Mouse (Mus musculus): ENCODE measurements around the gene Clcc1. TPM values are rescaled to one million over a fixed set of nuclear protein-coding genes. Genes with fewer than 3 reads are reported as not detected.

Clcc1 gene
- polyA plus RNA-seq, 1 experiment from 2014 or later = 58.1 TPM

- Histone ChIP-seq H3K27ac (no peak overlapping the region), H3K4me3 (no peak overlapping the region), H3K9me3 (peaks cover 9% of the 10 kb centered on the region), H3K36me3 (peaks cover 45% of the 10 kb centered on the region), H3K4me1 (replicated peaks) (peaks cover 16% of the 10 kb centered on the region), H3K27me3 (ENCODE audit: insufficient read depth, poor library complexity, severe bottlenecking) (no peaks in the 10 kb centered on the region)
- WGBS = 94% methylated on average over 4 of the region's 4 CpGs
- no peak for DNase-seq (ENCODE audit: low spot score)
Measured at GRCm38 (mm10) chr3:108714837-108715236, 61.1 kb downstream of the Clcc1 start.

DNA sequence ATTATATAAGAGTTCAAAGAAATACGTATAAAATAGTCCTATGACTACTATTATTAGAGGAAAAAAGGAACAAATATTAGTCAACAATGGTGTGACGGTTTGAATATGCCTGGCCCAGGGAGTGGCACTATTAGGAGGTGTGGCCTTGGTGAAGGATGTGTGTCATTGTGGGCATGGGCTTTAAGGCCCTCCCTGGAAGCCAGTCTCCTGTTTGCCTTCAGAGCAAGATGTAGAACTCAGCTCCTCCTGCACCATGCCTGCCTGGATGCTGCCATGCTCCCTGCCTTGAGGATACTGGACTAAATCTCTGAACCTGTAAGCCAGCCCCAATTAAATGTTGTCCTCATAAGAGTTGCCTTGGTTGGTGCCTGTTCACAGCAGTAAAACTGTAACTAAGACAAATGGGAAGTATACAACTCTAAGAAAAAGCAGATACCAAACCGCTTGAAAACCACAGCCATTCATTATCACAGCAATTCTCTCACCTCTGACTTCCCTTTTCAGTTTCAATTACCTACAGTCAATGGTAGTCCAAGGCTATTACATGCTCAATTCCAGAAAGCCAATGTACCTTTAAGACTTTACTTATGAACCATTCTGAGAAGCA, 64.3 kb downstream of the Clcc1 start:
- Histone ChIP-seq H3K27me3 (ENCODE audit: insufficient read depth, poor library complexity, severe bottlenecking) (no peaks in the 10 kb centered on the region), H3K27ac (no peak overlapping the region), H3K4me1 (replicated peaks) (peaks cover 31% of the 10 kb centered on the region), H3K4me3 (no peak overlapping the region), H3K36me3 (peaks cover 36% of the 10 kb centered on the region), H3K9me3 (peaks cover 9% of the 10 kb centered on the region)
- DNase-seq (ENCODE audit: low spot score) = no peak
- WGBS = 86% methylated on average over 3 of the region's 3 CpGs

GRCm38 (mm10) chr3:108719357-108719756, 65.6 kb downstream of the Clcc1 start:
- Histone ChIP-seq H3K36me3 (peaks cover 31% of the 10 kb centered on the region), H3K27ac (no peak overlapping the region), H3K4me3 (no peak overlapping the region), H3K9me3 (peaks cover 4% of the 10 kb centered on the region), H3K27me3 (ENCODE audit: insufficient read depth, poor library complexity, severe bottlenecking) (no peaks in the 10 kb centered on the region), H3K4me1 (replicated peaks) (peaks cover 29% of the 10 kb centered on the region)
- WGBS = 91% methylated on average over 2 of the region's 2 CpGs
- no peak for DNase-seq (ENCODE audit: low spot score)

DNA sequence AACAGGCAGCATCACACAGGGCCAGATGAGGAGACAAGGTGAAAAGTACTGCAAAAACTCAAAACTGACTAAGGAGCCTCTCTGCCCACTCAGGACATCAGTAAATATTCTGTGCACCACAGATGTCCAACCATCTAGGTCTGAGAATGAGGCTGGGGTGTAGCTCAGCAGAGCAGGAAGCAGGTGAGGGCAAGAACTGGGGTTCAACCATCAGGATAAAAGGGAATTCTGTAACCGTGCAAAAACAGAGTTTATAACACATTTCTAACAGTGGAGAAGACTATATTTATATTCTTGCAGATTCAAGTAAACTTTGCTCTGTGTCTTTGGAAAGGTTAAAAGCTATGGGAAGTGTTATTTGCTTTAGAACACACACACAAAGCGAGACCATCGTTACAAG, 66.0 kb downstream of the Clcc1 start:
- Histone ChIP-seq H3K4me3 (peak overlapping the region; percentile 87; the same call in 1 of the 2 replicates), H3K27me3 (ENCODE audit: insufficient read depth, poor library complexity, severe bottlenecking) (no peaks in the 10 kb centered on the region), H3K4me1 (replicated peaks) (peaks cover 29% of the 10 kb centered on the region), H3K36me3 (peaks cover 29% of the 10 kb centered on the region), H3K27ac (no peak overlapping the region), H3K9me3 (0 out of 2 replicates have a peak, but pooled peaks cover 1% of the 10 kb centered on the region)
- no peak for DNase-seq (ENCODE audit: low spot score)
- WGBS = 89% methylated on average over 3 of the region's 3 CpGs

DNA sequence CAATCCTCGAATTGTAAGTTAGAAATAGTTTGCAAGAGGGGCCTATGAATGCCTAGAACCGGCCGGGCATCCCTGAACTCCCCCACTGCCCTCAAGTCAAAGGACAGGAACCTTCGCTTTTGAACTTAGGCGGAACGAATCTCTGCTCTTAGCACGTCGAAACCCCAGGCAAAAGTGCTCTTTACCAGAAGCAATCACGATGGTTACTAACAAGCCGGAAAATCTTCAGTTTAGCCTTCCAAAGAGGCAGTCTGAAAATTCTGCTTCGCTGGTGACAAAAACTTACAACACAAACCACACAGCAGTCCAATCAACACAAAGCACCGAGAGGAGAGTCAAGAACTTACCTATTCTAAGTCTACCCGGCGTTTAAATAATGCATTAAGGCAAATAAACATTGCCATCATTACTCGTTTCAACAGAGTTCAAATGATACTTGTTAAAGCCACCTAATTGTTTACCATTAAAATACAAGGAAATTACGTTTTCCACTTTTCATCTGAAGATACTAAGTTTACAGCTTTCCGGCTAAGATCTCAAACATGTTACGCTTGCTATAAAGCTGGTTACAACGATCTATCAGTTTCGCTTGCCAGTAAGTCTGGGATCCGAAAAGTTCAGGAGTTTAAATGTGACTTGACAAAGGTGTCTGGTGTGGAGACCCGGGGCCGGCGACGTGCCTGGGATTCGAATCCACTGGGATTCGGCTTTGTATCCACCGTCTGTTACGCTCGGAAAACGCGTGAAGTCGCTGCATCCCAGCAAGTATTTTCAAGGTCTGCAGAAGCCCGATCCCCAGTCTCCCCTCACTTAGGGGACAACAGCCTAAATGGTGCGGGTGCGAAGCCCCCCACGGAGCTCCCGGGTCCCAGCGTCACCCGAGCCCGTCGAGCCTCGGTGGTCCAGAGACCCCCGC, 67.6 kb downstream of the Clcc1 start:
- peaks cover 35% of the 10 kb centered on the region for H3K4me1 ChIP-seq (replicated peaks)
- H3K27ac ChIP-seq = peak overlapping the region; percentile 98
- H3K36me3 ChIP-seq = peaks cover 13% of the 10 kb centered on the region
- H3K27me3 ChIP-seq (ENCODE audit: insufficient read depth, poor library complexity, severe bottlenecking) = no peaks in the 10 kb centered on the region
- WGBS = under 1% methylated on average over 44 of the region's 44 CpGs
- H3K4me3 ChIP-seq = peak overlapping the region; percentile 87
- peaks cover 6% of the 10 kb centered on the region; the same call in 1 of the 2 replicates for H3K9me3 ChIP-seq
- DNase-seq (ENCODE audit: low spot score) = peak; percentile 52

DNA sequence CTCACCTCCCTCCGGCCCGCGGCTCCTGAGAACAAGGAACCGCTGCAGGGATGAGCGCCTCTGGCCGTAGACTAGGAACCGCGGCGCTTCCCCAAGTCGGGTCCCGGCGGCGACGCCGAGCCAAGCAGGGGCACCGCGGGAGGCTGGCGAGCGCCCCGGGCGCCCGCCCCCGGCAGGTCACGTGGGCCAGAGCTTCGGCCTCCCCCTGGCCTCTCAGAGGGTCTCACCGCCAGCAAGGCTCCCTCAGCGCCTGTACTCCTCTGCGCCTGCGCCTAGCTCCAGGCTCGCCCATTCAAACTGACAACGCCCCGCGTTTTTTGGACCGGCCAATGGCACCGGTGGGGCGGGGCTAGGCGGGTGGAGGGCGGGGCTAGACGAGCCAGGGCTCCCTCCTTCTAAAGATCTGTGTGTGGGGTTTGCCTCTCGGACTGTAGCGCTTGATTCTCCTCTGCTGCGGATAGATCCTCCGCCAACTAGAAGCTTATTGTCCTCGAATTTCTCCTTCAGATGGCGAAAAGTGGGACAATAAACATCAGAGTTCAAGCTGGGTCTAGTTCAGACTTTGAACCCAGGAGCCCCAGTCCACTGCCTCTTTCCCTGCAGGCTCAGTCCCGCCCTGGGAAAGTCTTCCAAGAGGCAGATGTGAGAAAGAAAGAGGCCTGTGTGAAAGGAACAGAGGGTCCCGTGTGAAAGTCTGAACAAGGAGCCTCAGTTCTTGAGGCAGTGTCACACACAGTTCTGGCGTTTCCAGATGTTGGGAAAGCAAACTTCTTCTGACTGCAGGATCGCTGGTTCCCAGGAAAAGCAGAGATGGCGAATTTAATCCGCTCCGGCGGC, 68.5 kb downstream of the Clcc1 start, which contains the start of gene Gpsm2:
Gene Gpsm2, minus strand, starts transcription at position 274 of the 837 bp plus-strand sequence.
- DNase-seq (ENCODE audit: low spot score) = peak; percentile 99
- Histone ChIP-seq H3K4me1 (replicated peaks) (peaks cover 35% of the 10 kb centered on the region), H3K9me3 (peaks cover 6% of the 10 kb centered on the region; the same call in 1 of the 2 replicates), H3K36me3 (0 out of 2 replicates have a peak, but pooled peaks cover 10% of the 10 kb centered on the region), H3K27me3 (ENCODE audit: insufficient read depth, poor library complexity, severe bottlenecking) (no peaks in the 10 kb centered on the region), H3K27ac (peak within 1 kb of the TSS; percentile 98), H3K4me3 (peak within 1 kb of the TSS; percentile 87)
- WGBS = 2% methylated on average over 53 of the region's 53 CpGs

DNA sequence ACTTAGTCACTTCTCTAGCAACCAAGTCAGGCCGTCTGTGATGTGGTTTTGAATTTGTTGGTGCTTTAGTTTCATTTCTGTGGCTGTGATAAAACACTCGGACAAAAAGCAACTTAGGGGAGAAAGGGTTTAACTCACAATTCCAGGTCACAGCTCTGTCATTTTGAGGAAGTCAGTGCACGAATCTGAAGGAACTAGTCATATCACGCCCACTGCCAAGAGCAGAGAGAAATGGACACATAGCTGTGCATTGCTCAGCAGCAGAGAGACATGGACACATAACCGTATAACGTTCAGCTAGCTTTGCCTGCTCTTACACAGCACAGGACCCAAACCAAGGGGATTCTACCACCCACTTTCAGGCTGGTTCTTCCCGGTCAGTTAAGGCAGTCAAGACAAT, 72.7 kb downstream of the Clcc1 start:
- no peak for DNase-seq (ENCODE audit: low spot score)
- Histone ChIP-seq H3K4me3 (no peak overlapping the region), H3K4me1 (replicated peaks) (peaks cover 14% of the 10 kb centered on the region), H3K27ac (no peak overlapping the region), H3K36me3 (no peaks in the 10 kb centered on the region), H3K9me3 (peaks cover 12% of the 10 kb centered on the region; the same call in 1 of the 2 replicates), H3K27me3 (ENCODE audit: insufficient read depth, poor library complexity, severe bottlenecking) (0 out of 2 replicates have a peak, but pooled peaks cover 4% of the 10 kb centered on the region)
- 94% methylated on average over 7 of the region's 7 CpGs for WGBS

DNA sequence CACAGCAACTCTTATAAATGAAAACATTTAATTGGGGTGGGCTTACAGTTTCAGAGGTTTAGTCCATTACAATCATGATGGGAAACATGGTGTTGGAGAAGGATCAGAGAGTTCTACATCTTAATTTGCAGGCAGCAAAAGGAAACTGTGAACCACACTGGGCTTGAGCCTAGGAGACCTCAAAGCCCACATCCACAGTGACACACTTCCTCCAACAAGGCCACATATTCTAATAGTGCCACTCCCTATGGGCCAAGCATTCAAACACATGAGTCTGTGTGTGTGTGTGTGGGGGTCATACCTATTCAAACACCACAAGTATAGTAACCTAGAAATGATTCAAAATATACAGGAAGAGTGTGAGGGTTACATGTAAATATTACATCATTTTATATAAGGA, 73.6 kb downstream of the Clcc1 start:
- peaks cover 12% of the 10 kb centered on the region; the same call in 1 of the 2 replicates for H3K9me3 ChIP-seq
- no peak for DNase-seq (ENCODE audit: low spot score)
- peaks cover 14% of the 10 kb centered on the region for H3K4me1 ChIP-seq (replicated peaks)

DNA sequence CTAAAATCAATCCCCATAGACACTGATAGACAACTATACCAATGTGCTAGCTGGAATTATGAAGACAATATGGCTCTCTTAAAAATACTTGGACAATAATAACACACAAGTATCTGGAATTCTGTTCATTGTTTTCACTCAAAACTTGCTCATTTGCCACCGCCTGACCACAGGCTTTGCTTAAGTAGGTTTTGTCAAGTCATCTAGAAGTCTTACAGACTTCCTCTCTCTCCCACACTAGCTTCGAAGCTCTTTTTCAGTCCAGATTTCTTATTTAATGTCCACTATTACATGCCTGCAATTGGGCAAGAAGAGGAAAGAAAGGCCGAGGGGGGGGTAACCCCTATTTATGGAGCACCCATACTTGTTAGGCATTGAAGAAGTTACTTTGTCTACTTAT, 74.1 kb downstream of the Clcc1 start:
- DNase-seq (ENCODE audit: low spot score) = no peak
- Histone ChIP-seq H3K27me3 (ENCODE audit: insufficient read depth, poor library complexity, severe bottlenecking) (0 out of 2 replicates have a peak, but pooled peaks cover 4% of the 10 kb centered on the region), H3K4me1 (replicated peaks) (peaks cover 10% of the 10 kb centered on the region), H3K27ac (no peak overlapping the region), H3K4me3 (no peak overlapping the region), H3K36me3 (no peaks in the 10 kb centered on the region), H3K9me3 (peaks cover 12% of the 10 kb centered on the region; the same call in 1 of the 2 replicates)
- 89% methylated on average over 3 of the region's 3 CpGs for WGBS

More for the DNA sequence above, 73.6 kb downstream of the Clcc1 start:
- Histone ChIP-seq H3K4me3 (no peak overlapping the region), H3K27ac (no peak overlapping the region), H3K27me3 (ENCODE audit: insufficient read depth, poor library complexity, severe bottlenecking) (0 out of 2 replicates have a peak, but pooled peaks cover 4% of the 10 kb centered on the region), H3K36me3 (no peaks in the 10 kb centered on the region)

Other genes starting within 250 kb of the Clcc1 start
- gene Celsr2, start 238.4 kb upstream of the Clcc1 start, polyA plus RNA-seq (2016; fragmentation: Nextera tagmentation; extraction: Ambion mirVana) = 58.1 and 79.1 TPM in 2 replicates
- gene Sars, start 208.7 kb upstream of the Clcc1 start, polyA plus RNA-seq (2016; fragmentation: Nextera tagmentation; extraction: Ambion mirVana) = 161 and 177 TPM in 2 replicates
- 0.50 and 2.6 TPM in 2 replicates for gene 1700013F07Rik, start 119.8 kb upstream of the Clcc1 start, polyA plus RNA-seq (2016; fragmentation: Nextera tagmentation; extraction: Ambion mirVana)
- gene 5330417C22Rik, start 117.4 kb upstream of the Clcc1 start, polyA plus RNA-seq (2016; fragmentation: Nextera tagmentation; extraction: Ambion mirVana) = 1.4 and 2.3 TPM in 2 replicates
- 37.7 and 42.4 TPM in 2 replicates for gene Tmem167b, start 91.4 kb upstream of the Clcc1 start, polyA plus RNA-seq (2016; fragmentation: Nextera tagmentation; extraction: Ambion mirVana)
- 64.2 and 67.8 TPM in 2 replicates for gene Taf13, start 82.2 kb upstream of the Clcc1 start, polyA plus RNA-seq (2016; fragmentation: Nextera tagmentation; extraction: Ambion mirVana)
- gene Wdr47, start 62.6 kb upstream of the Clcc1 start, polyA plus RNA-seq (2016; fragmentation: Nextera tagmentation; extraction: Ambion mirVana) = 22.6 and 35.1 TPM in 2 replicates
- gene Gpsm2, start 68.4 kb downstream of the Clcc1 start, polyA plus RNA-seq (2016; fragmentation: Nextera tagmentation; extraction: Ambion mirVana) = 87.7 and 88.5 TPM in 2 replicates
- 0.04 TPM in 1 of 2 replicates, not detected in the other for gene Aknad1, start 85.7 kb downstream of the Clcc1 start, polyA plus RNA-seq (2016; fragmentation: Nextera tagmentation; extraction: Ambion mirVana)
- 18.9 and 26.1 TPM in 2 replicates for gene Stxbp3, start 186.6 kb downstream of the Clcc1 start, polyA plus RNA-seq (2016; fragmentation: Nextera tagmentation; extraction: Ambion mirVana)
- 0.05 TPM in 1 of 2 replicates, not detected in the other for gene Fndc7, start 236.1 kb downstream of the Clcc1 start, polyA plus RNA-seq (2016; fragmentation: Nextera tagmentation; extraction: Ambion mirVana)